ENCODE assay signal across 10 mouse cellular contexts in genomic region chr9:107771782-107772181, GRCm38 (mm10). TPM values are rescaled to one million over a fixed set of nuclear protein-coding genes. Genes with fewer than 3 reads are reported as not detected.
DNase-seq lines count a peak whose midpoint lies in the region; ATAC-seq lines count a peak whose summit lies in the region.
"Had no signal": no experiment of that assay in that cellular context is flagged by ENCODE, and none has a peak within 500 bp of the region (broad histone marks: within the 10 kb centered on the region; RNA-seq: fewer than 3 reads in every experiment).

No protein-coding gene starts in this region.

- DNase-seq in liver, embryonic 11.5 days (ENCODE audit: low spot score) = no peak
- no peak for DNase-seq in liver
- DNase-seq in limb, embryonic 10.5 days (ENCODE audit: low spot score) = no peak
- DNase-seq in retina, postnatal 1 day = no peak
- DNase-seq in right cerebral cortex, postnatal 25 days = no peak
- DNase-seq: thymus, postnatal 25 days had no signal

- H3K4me3 ChIP-seq in erythroblast, embryonic 14.5 days (replicated peaks) = peak overlapping the region; percentile 12
- H3K4me3 ChIP-seq in liver, embryonic 11.5 days (ENCODE audit: low read depth, low read length) = no peak overlapping the region
- no peak overlapping the region for H3K4me3 ChIP-seq in limb, embryonic 10.5 days
- no peak overlapping the region for H3K4me3 ChIP-seq in midbrain, embryonic 16.5 days (ENCODE audit: low read depth, low read length)

- H3K36me3 ChIP-seq in erythroblast, embryonic 14.5 days (ENCODE audit: control insufficient read depth) = peaks cover 75% of the 10 kb centered on the region
- H3K36me3 ChIP-seq in liver, embryonic 11.5 days (ENCODE audit: control insufficient read depth, insufficient read depth, low read length) = peaks cover 34% of the 10 kb centered on the region
- peaks cover 71% of the 10 kb centered on the region for H3K36me3 ChIP-seq in limb, embryonic 10.5 days
- H3K36me3 ChIP-seq in midbrain, embryonic 16.5 days (ENCODE audit: control insufficient read depth, insufficient read depth, low read length) = peaks cover 27% of the 10 kb centered on the region

- H3K9me3 ChIP-seq in erythroblast, embryonic 14.5 days (ENCODE audit: control insufficient read depth, low read length) = no peaks in the 10 kb centered on the region
- no peaks in the 10 kb centered on the region for H3K9me3 ChIP-seq in liver, embryonic 11.5 days (ENCODE audit: control insufficient read depth, low read length)
- H3K9me3 ChIP-seq in limb, embryonic 10.5 days (replicated peaks) = no peaks in the 10 kb centered on the region
- no peaks in the 10 kb centered on the region for H3K9me3 ChIP-seq in midbrain, embryonic 16.5 days (replicated peaks; ENCODE audit: control insufficient read depth, low read length, poor library complexity, severe bottlenecking)
- H3K9me3 ChIP-seq: limb, embryonic 15.5 days had no signal

- ATAC-seq in erythroblast, adult 5-6 weeks (replicated peaks; ENCODE audit: low FRiP score, poor library complexity, severe bottlenecking) = no peak
- no peak for ATAC-seq in liver, embryonic 11.5 days (replicated peaks; ENCODE audit: low FRiP score)
- no peak for ATAC-seq in midbrain, embryonic 16.5 days

- peak overlapping the region; percentile 85 for H3K27ac ChIP-seq in liver, embryonic 11.5 days (ENCODE audit: low read depth, low read length)
- peak overlapping the region; percentile 98; the same call in 1 of the 2 replicates for H3K27ac ChIP-seq in limb, embryonic 10.5 days
- peak overlapping the region; percentile 90 for H3K27ac ChIP-seq in midbrain, embryonic 16.5 days (ENCODE audit: low read length)

- no peak overlapping the region for H3K9ac ChIP-seq in liver, embryonic 11.5 days (ENCODE audit: low read depth, low read length)
- H3K9ac ChIP-seq in midbrain, embryonic 16.5 days (ENCODE audit: low read depth, low read length) = peak overlapping the region; percentile 100; the same call in 1 of the 2 replicates

- peaks cover 30% of the 10 kb centered on the region for H3K4me1 ChIP-seq in erythroblast, embryonic 14.5 days (ENCODE audit: control insufficient read depth)
- H3K4me1 ChIP-seq in liver, embryonic 11.5 days (replicated peaks; ENCODE audit: control insufficient read depth, insufficient read depth, low read length) = peaks cover 16% of the 10 kb centered on the region
- H3K4me1 ChIP-seq in limb, embryonic 10.5 days = peaks cover 15% of the 10 kb centered on the region
- peaks cover 24% of the 10 kb centered on the region for H3K4me1 ChIP-seq in midbrain, embryonic 16.5 days (ENCODE audit: control insufficient read depth, insufficient read depth, low read length)

- WGBS in liver, embryonic 11.5 days = 49% methylated on average over 2 of the region's 2 CpGs
- WGBS in limb, embryonic 10.5 days = 82% methylated on average over 2 of the region's 2 CpGs
- WGBS in midbrain, embryonic 16.5 days = 66% methylated on average over 2 of the region's 2 CpGs

- H3K27me3 ChIP-seq in erythroblast, embryonic 14.5 days (ENCODE audit: control insufficient read depth) = no peaks in the 10 kb centered on the region
- no peaks in the 10 kb centered on the region for H3K27me3 ChIP-seq in liver, embryonic 11.5 days (replicated peaks; ENCODE audit: control insufficient read depth, insufficient read depth, low read length)
- no peaks in the 10 kb centered on the region for H3K27me3 ChIP-seq in limb, embryonic 10.5 days (ENCODE audit: low read depth, poor library complexity, severe bottlenecking)
- H3K27me3 ChIP-seq in midbrain, embryonic 16.5 days (ENCODE audit: control insufficient read depth, insufficient read depth, low read depth, low read length) = no peaks in the 10 kb centered on the region
- H3K27me3 ChIP-seq: limb, embryonic 15.5 days had no signal

- peak overlapping the region; percentile 71; the same call in 1 of the 2 replicates for H3K4me2 ChIP-seq in liver, embryonic 11.5 days
- H3K4me2 ChIP-seq in midbrain, embryonic 16.5 days (ENCODE audit: low read length) = no peak overlapping the region

RNA-seq across cellular contexts. Expression of gene Rbm5, which starts 1.0 kb away (rescaled TPM):
- polyA plus RNA-seq in erythroblast, embryonic 14.5 days (2012) = 0.76 and 1.6 TPM in 2 replicates
- 204 and 296 TPM in 2 replicates for total RNA-seq in erythroblast, adult 5-6 weeks (2015; ENCODE audit: low replicate concordance)
- total RNA-seq in erythroblast, adult 5-6 weeks (2017; ENCODE audit: low replicate concordance) = 507 and 635 TPM in 2 replicates
- polyA plus RNA-seq in liver, embryonic 11.5 days (2014; fragmentation: Nextera tagmentation; extraction: Ambion mirVana) = 115 and 123 TPM in 2 replicates
- polyA plus RNA-seq in limb, embryonic 10.5 days (2016; fragmentation: Nextera tagmentation; extraction: Ambion mirVana) = 164 and 214 TPM in 2 replicates
- polyA plus RNA-seq in midbrain, embryonic 16.5 days (2015; fragmentation: Nextera tagmentation; extraction: Ambion mirVana) = 239 and 270 TPM in 2 replicates

Comparison
In these comparisons a context has a peak if more than half of its experiments do, and no peak if none do; other contexts are left out.
1. RNA of gene Rbm5, which starts 1.0 kb away (polyA plus RNA-seq): 239 to 270 TPM in midbrain, embryonic 16.5 days, 164 to 214 TPM in limb, embryonic 10.5 days and 115 to 123 TPM in liver, embryonic 11.5 days; 0.76 to 1.6 TPM in erythroblast, embryonic 14.5 days; every median in the first group is over 10 times any median in the second.
2. Peak in every context shown above with its lines, with median percentiles within 50 percentile points of each other: H3K27ac ChIP-seq.